Mouse (Mus musculus): ENCODE measurements around the gene Mybpc3. TPM values are rescaled to one million over a fixed set of nuclear protein-coding genes. Genes with fewer than 3 reads are reported as not detected.
A peak's percentile ranks its signal among the peaks of the same experiment; 100 is the strongest.

Mybpc3 gene
- polyA plus RNA-seq, 1 experiment = 39.6 TPM

DNA sequence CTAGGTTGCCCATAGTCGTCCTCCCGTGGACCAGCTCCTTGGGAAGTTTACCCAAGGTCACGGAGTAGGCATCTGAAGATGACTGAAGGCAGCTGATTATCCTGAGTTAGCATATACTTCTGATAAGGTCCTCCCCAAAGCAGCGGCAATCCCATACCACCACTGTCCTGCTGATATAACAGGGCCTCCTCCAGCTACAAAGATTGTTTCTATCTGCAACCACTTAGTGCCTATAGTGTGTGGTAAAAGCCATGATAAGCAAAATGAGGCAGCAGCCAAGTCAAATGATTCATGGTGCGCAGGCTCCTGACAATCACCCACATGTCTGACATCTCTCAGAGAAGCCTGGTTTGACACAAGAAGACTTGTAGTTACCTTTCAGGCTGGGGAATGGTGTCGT, 47.0 kb downstream of the Mybpc3 start:
- H3K4me1 ChIP-seq (ENCODE audit: control insufficient read depth, insufficient read depth, low read length) = 0 out of 2 replicates have a peak, but pooled peaks cover 4% of the 10 kb centered on the region
- no peak for DNase-seq
- H3K4me3 ChIP-seq (replicated peaks; ENCODE audit: insufficient read depth, low read depth, low read length) = no peak overlapping the region
- H3K27ac ChIP-seq (ENCODE audit: insufficient read depth, low read length) = no peak overlapping the region
- 85% methylated on average over 6 of the region's 6 CpGs for WGBS
- no peaks in the 10 kb centered on the region for H3K27me3 ChIP-seq (ENCODE audit: control insufficient read depth, insufficient read depth, low read length)
- TF ChIP-seq POLR2A (IDR thresholded peaks at IDR 0.05; ENCODE audit: borderline replicate concordance, insufficient read depth, low read length) (no peak), CTCF (IDR thresholded peaks at IDR 0.05; ENCODE audit: borderline replicate concordance, insufficient read depth, low read depth, low read length) (no peak)

DNA sequence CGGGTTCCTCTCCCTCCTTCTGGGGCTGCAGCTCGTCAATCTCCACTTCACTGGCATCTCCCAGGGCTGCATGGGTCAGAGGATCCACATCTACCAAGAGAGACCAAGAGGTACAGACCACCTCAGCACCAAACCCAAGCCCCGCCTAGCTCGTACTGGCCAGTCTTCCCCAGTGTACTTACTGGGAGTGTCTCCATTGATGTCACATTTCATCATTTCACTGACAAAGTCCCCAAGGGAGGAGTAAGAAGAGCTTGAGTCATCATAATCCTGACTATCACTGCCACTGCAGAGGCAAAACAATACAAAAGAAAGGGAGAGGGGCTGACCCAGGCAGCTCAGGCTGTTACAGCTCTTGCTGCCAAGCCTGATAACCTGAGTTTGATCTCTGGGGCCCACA, 49.7 kb downstream of the Mybpc3 start:
- Histone ChIP-seq H3K4me3 (replicated peaks; ENCODE audit: insufficient read depth, low read depth, low read length) (no peak overlapping the region), H3K4me1 (ENCODE audit: control insufficient read depth, insufficient read depth, low read length) (0 out of 2 replicates have a peak, but pooled peaks cover 6% of the 10 kb centered on the region), H3K27ac (ENCODE audit: insufficient read depth, low read length) (no peak overlapping the region), H3K27me3 (ENCODE audit: control insufficient read depth, insufficient read depth, low read length) (no peaks in the 10 kb centered on the region)
- 72% methylated on average over 4 of the region's 4 CpGs for WGBS
- DNase-seq = no peak
- TF ChIP-seq POLR2A (IDR thresholded peaks at IDR 0.05; ENCODE audit: borderline replicate concordance, insufficient read depth, low read length) = no peak
- TF ChIP-seq CTCF (IDR thresholded peaks at IDR 0.05; ENCODE audit: borderline replicate concordance, insufficient read depth, low read depth, low read length) = no peak

DNA sequence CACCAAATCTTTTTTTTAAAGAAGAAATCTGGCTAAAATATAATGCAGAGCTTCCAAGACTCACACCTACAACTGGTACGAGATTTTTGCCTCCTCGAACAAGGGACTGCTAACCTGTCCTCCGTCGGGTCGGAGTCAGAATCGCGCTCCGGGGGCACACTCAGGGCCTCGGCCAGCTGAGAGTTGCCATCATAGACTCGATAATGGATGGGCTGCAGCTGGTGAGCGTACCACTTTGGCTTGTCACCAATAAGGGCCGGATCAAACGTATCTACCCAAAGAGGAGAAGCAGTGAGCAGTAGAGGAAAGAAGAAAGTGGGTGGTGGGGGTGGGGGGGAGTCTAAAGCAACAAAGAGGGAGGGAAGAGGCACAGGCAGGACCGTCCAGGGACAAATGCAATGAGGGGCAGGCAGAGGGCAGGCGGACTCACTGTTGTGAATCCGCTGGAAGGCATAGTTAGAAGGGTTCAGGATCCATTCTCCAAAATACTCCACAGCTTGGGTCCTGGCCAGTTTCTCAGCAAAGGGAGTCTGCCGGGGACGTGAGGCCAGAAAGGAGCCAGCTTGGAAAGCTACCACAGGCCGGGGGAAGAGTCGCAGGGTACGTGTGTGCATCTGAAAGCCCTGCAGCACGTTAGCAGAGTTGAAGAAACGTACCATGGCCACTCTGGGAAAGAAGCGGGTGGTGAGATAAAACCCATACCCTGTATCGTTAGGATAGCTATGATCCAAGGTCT, 51.8 kb downstream of the Mybpc3 start:
- H3K4me1 ChIP-seq (ENCODE audit: control insufficient read depth, insufficient read depth, low read length) = 0 out of 2 replicates have a peak, but pooled peaks cover 6% of the 10 kb centered on the region
- no peak overlapping the region for H3K4me3 ChIP-seq (replicated peaks; ENCODE audit: insufficient read depth, low read depth, low read length)
- WGBS = 53% methylated on average over 25 of the region's 25 CpGs
- no peak overlapping the region for H3K27ac ChIP-seq (ENCODE audit: insufficient read depth, low read length)
- TF ChIP-seq CTCF (IDR thresholded peaks at IDR 0.05; ENCODE audit: borderline replicate concordance, insufficient read depth, low read depth, low read length) = no peak
- no peak for TF ChIP-seq POLR2A (IDR thresholded peaks at IDR 0.05; ENCODE audit: borderline replicate concordance, insufficient read depth, low read length)
- no peaks in the 10 kb centered on the region for H3K27me3 ChIP-seq (ENCODE audit: control insufficient read depth, insufficient read depth, low read length)
- DNase-seq = peak in 1 of 2 experiments; percentile 34

DNA sequence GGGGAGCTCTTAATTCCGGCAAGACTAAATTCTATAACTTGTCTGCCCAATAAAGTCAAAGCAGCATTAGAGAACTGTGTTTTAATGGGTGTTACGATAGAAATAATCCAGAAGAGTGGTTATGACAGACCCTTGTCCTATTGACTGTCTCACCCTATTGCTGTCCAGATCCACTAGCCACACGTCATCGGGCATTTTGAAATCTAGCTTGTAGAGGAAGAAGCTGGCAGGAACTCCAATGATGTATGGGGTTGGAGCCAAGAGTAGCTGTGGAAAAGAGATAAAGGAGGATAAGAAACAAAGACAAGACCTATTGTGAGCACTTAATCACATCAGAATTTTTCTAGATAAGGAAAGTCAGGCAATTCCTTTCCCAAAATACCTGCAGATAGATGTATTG, 57.5 kb downstream of the Mybpc3 start:
- Histone ChIP-seq H3K27me3 (ENCODE audit: control insufficient read depth, insufficient read depth, low read length) (no peaks in the 10 kb centered on the region), H3K4me3 (replicated peaks; ENCODE audit: insufficient read depth, low read depth, low read length) (no peak overlapping the region), H3K27ac (ENCODE audit: insufficient read depth, low read length) (no peak overlapping the region), H3K4me1 (ENCODE audit: control insufficient read depth, insufficient read depth, low read length) (peaks cover 3% of the 10 kb centered on the region; the same call in 1 of the 2 replicates)
- no peak for DNase-seq
- no peak for TF ChIP-seq POLR2A (IDR thresholded peaks at IDR 0.05; ENCODE audit: borderline replicate concordance, insufficient read depth, low read length)
- TF ChIP-seq CTCF (IDR thresholded peaks at IDR 0.05; ENCODE audit: borderline replicate concordance, insufficient read depth, low read depth, low read length) = no peak
- 55% methylated on average over 4 of the region's 4 CpGs for WGBS

DNA sequence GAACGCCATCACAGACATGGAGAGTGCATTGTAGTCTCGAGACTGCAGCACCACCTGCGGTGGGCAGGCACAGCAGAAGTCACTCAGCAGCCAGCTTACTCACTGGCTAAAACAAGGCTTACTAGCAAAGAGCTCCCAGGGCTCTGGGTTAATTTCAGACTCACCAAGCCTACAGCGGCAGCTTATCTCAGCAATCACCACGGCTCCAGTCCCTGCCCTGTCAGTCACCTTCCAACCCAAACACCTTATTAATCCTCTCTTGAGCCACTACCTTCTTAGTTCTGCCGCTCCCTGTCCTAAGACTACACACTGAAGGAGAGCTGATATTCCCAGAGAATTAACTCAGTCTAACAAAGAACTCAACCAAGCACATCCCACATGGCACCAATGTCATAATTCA, 58.3 kb downstream of the Mybpc3 start:
- H3K27me3 ChIP-seq (ENCODE audit: control insufficient read depth, insufficient read depth, low read length) = no peaks in the 10 kb centered on the region
- WGBS = 65% methylated on average over 6 of the region's 6 CpGs
- no peak for DNase-seq

DNA sequence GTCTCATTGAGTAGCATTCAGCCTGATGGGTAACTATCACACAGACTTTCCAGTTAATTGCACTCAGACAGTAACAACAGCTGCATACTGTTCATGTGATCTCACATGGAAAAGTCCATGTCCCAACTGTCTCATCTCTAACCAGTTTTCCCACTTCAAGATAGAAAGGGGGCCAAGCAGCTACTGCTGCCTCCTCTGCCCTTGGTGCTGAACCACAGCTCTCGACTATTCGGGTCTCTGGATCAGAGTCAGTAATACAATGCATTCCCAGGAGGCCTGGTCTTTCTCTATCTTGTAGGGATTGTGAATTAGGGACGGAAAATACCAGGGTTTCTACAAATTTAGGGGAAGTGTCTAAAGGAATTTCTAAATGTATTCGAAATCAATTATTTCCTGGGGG, 61.9 kb downstream of the Mybpc3 start:
- Histone ChIP-seq H3K27me3 (ENCODE audit: control insufficient read depth, insufficient read depth, low read length) (no peaks in the 10 kb centered on the region), H3K4me1 (ENCODE audit: control insufficient read depth, insufficient read depth, low read length) (peaks cover 3% of the 10 kb centered on the region; the same call in 1 of the 2 replicates), H3K4me3 (replicated peaks; ENCODE audit: insufficient read depth, low read depth, low read length) (peak overlapping the region; percentile 33), H3K27ac (ENCODE audit: insufficient read depth, low read length) (no peak overlapping the region)
- no peak for DNase-seq
- TF ChIP-seq POLR2A (IDR thresholded peaks at IDR 0.05; ENCODE audit: borderline replicate concordance, insufficient read depth, low read length) (no peak), CTCF (IDR thresholded peaks at IDR 0.05; ENCODE audit: borderline replicate concordance, insufficient read depth, low read depth, low read length) (no peak)
- WGBS = 21% methylated on average over 4 of the region's 4 CpGs

More for the DNA sequence above, 58.3 kb downstream of the Mybpc3 start:
- TF ChIP-seq POLR2A (IDR thresholded peaks at IDR 0.05; ENCODE audit: borderline replicate concordance, insufficient read depth, low read length) (no peak), CTCF (IDR thresholded peaks at IDR 0.05; ENCODE audit: borderline replicate concordance, insufficient read depth, low read depth, low read length) (no peak)
- Histone ChIP-seq H3K27ac (ENCODE audit: insufficient read depth, low read length) (no peak overlapping the region), H3K4me3 (replicated peaks; ENCODE audit: insufficient read depth, low read depth, low read length) (no peak overlapping the region), H3K4me1 (ENCODE audit: control insufficient read depth, insufficient read depth, low read length) (peaks cover 3% of the 10 kb centered on the region; the same call in 1 of the 2 replicates)

DNA sequence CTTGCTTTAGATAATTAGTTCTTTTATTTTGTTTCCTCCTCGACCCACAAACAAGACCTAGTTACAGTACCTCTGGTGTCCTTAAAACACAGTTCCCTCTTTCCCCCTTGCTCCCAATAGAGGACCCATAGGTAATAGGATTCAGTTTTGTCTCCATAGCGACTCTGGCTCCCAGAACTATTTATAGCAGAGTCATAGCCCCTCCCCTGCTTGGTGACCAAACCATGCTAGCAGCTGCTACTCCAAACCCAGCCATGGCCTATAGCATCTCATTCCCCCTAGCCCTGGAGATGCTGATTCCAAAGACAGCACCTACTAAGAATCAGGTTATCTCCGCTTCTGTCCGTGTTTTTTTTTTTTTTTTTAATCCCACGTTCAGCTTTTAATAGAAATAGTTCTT, 62.8 kb downstream of the Mybpc3 start:
- Histone ChIP-seq H3K4me3 (replicated peaks; ENCODE audit: insufficient read depth, low read depth, low read length) (peak overlapping the region; percentile 39), H3K27me3 (ENCODE audit: control insufficient read depth, insufficient read depth, low read length) (no peaks in the 10 kb centered on the region), H3K4me1 (ENCODE audit: control insufficient read depth, insufficient read depth, low read length) (peaks cover 3% of the 10 kb centered on the region; the same call in 1 of the 2 replicates), H3K27ac (ENCODE audit: insufficient read depth, low read length) (no peak overlapping the region)
- TF ChIP-seq CTCF (IDR thresholded peaks at IDR 0.05; ENCODE audit: borderline replicate concordance, insufficient read depth, low read depth, low read length) (no peak), POLR2A (IDR thresholded peaks at IDR 0.05; ENCODE audit: borderline replicate concordance, insufficient read depth, low read length) (0 out of 2 replicates have a peak, but pooled peaks have one; percentile 22)
- DNase-seq = peak; percentile 52 to 73
- WGBS = 9% methylated on average over 5 of the region's 5 CpGs

DNA sequence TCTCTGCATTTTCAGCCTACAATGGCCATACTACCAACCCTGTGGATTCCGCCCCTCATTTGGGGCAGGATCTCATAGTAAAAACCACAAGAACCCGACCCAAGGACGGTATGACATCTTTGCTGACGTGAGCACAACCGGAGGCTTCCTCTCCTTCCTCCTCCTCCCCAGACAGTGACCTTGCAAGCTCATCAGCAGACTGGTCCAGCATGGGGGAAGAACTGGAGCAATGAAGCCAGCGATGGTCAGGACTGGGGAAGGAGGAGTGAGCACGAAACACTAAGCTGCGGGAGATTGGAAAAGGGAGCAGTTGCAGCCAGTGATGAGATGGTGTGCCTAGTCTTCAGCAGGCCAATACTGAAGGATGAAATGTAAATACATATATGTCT, 64.1 kb downstream of the Mybpc3 start:
- H3K4me1 ChIP-seq (ENCODE audit: control insufficient read depth, insufficient read depth, low read length) = peaks cover 3% of the 10 kb centered on the region; the same call in 1 of the 2 replicates
- H3K27me3 ChIP-seq (ENCODE audit: control insufficient read depth, insufficient read depth, low read length) = no peaks in the 10 kb centered on the region
- DNase-seq = peak; percentile 79 to 81
- H3K4me3 ChIP-seq (replicated peaks; ENCODE audit: insufficient read depth, low read depth, low read length) = peak overlapping the region; percentile 97
- WGBS = 3% methylated on average over 8 of the region's 8 CpGs
- TF ChIP-seq CTCF (IDR thresholded peaks at IDR 0.05; ENCODE audit: borderline replicate concordance, insufficient read depth, low read depth, low read length) (no peak), POLR2A (IDR thresholded peaks at IDR 0.05; ENCODE audit: borderline replicate concordance, insufficient read depth, low read length) (peak; percentile 66; the same call in 1 of the 2 replicates)
- H3K27ac ChIP-seq (ENCODE audit: insufficient read depth, low read length) = peak overlapping the region; percentile 72
